Mouse (Mus musculus): ENCODE results near the gene Asb2. TPM values are rescaled to one million over a fixed set of nuclear protein-coding genes. Genes with fewer than 3 reads are reported as not detected.

The Asb2 gene
- total RNA-seq, 2 experiments from 2014 or later: 561 to 602 TPM

DNA sequence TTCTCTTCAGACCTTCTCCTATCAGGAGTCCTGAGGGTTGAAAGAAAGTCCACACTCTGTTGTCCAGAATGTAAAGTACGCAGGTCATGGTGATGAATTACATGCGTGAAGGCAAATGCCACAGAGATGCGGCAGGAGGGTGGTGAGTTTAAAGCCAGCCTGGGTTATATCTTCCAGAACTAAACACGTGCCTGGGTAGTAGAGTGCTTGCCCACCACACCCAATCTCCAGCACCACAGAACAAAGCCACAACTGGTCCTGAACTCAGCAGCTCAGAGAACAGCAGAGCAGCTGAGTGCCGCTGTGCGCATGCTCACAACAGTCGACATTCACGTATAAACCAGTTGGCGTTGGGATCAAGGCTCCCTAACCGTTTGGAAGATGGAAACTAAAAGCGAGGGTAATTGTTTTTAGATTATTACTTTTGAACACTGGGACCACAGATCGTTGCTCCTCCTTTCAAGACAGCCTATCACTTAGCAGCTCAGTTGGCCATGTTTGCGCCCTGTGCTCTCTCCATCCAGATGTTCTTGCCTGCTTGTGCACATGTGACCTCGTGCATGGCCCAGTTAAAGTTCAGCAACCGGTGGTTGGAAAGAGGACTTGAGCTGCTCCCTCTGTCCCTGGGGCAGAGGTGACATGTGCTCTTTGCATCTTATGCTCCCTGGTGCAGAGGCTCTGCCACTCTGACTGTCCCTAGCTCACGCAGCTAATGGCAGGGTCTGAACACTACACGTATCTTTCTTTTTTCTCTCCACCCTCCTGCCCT, 5.9 kb upstream of the Asb2 start:
- DNase-seq: peak; percentile 62 to 75

- peak in 1 of 2 experiments; percentile 24 for DNase-seq
Measured at GRCm38 (mm10) chr12:103360812-103361211, 5.0 kb upstream of the Asb2 start.

DNA sequence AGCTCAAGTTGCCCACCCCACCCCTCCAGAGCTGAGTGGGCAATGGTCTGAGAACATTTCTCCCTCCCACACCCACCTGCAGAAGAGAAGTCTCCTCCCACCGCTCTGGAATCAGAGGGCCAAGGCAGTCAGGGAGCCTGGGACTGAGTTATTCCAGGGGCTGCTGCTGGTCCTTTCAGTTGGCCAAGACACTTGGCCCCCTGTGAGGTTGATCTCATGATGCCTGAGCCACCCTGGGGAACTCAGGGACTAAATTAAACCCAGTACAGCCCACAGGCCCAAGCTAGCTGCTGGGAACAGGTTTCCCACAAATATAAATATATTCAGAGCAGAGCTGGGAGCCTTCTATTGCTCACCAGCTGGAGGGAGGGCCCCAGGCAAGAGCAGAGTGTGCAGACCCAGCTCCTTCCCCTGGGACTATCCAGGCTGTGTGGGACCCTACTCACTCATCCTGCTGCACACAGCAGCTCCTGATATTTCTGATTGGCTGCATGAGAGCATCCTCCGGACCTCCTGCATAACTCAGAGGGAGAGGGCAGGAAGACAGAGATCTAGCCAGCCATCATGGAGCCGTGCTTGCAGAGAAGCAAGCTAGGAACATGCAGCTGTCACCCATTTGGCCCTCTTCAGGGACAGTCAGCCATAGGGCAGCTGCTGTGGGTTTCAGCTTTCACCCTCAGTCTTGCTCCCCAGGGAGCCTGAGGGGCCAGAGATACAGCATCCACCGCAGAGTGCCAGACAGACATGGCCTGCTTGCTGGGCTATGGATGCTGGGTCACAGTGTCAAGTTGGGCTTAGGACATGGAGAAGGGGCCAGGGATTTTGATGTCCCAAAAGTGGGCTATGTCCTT, 3.4 kb upstream of the Asb2 start:
- DNase-seq: peak; percentile 55

DNA sequence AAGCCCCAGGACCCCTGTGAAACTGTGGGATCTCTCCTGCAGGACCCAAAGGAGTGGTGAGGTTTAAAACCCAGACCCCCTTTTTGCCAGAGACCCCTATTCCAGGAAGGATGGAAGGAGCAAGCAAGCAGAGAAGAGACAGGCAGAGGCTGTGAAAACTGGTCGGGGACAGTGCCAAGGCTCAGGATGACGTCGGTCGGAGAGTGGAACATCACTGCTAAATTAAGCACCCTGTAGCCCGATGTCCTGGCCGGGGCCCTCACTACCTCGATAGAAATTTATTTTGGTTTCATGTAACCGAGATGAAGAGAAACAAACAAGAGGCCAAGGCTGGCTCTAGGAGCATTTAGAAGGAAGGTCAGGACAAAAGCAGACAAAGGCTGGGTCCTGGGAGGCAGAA, 2.4 kb upstream of the Asb2 start:
- peak; percentile 83 to 87 for DNase-seq

DNA sequence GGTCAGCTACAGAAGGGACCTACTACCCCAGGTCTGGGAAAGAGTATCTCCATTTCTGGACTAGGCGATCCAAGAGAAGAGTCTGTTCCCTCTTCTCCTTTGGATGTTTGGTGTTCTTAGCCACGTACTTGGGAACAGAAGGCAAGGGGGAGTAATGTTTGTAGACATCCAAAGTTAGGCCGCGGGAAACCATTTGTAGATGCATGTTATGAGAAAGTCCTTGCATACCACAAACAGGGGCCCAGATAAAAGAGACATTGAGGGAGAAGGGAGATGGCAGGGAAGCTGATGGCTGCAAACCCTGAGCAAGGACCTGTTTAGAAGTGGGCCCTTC, 581 bp upstream of the Asb2 start:
- DNase-seq: no peak

GRCm38 (mm10) chr12:103353538-103353937, 2.3 kb downstream of the Asb2 start:
- peak; percentile 80 to 89 for DNase-seq

DNA sequence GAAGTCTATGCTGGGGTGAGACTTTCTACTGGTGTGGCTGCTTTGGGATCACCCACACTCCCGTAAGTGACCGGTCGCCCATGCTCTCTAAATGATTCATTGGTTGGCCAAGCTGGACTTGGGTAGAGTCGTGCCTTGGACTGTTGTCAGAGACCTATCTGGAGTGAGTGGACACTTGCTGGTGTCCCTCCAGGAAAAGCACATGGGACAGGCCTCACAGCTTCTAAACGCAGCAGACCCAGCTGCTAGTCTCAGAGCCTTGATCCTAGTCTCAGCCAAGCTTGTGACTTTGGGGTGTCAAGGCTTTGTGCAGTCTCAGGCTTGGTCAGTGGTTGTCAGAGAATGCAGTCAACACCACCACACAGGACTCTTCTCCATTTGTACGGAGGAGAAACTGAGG, 3.1 kb downstream of the Asb2 start:
- DNase-seq: peak; percentile 77 to 86

DNA sequence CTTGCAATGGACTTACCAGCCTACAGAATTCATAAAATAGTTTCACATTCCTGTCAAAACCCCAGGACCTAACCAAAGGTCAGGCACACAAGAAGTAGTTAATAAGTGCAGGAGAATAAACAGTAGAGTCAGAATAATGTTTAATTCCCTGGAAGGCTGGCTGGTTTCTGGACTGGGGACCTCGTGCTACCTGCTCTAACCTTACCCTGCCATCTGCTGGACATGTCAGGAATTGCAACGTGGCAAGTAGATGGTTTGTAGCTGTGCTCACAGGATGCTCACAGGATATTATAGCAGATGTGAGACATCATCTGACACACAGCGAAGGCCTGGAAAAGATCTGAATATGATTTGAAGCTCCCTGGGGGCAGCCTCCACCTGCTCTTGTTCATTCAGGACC, 7.3 kb downstream of the Asb2 start:
- DNase-seq: peak; percentile 80 to 94

- DNase-seq: no peak
Measured at GRCm38 (mm10) chr12:103347406-103347805, 8.4 kb downstream of the Asb2 start.

DNA sequence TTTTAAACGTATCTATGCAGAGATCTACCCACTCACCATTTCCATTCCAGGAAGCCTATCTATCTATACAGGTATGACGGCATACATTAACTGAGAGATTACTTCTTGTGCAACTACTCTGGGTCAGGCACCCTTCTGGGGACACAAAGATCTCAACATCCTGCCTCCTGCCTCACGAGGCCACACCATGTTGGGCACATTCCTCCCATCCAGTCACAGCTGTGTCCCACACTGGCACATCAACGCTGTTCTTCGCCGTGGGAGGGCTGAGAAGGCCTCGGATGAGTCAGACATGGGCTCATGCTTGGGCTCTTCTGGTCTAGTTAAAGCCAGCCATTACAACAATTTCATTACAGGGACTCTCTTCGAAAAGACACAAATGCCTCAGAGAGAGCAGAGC, 8.9 kb downstream of the Asb2 start:
- no peak for DNase-seq

GRCm38 (mm10) chr12:103344934-103345333, 10.9 kb downstream of the Asb2 start:
- DNase-seq: no peak

- DNase-seq: peak in 1 of 2 experiments; percentile 70
Measured at GRCm38 (mm10) chr12:103343456-103343855, 12.3 kb downstream of the Asb2 start.

DNA sequence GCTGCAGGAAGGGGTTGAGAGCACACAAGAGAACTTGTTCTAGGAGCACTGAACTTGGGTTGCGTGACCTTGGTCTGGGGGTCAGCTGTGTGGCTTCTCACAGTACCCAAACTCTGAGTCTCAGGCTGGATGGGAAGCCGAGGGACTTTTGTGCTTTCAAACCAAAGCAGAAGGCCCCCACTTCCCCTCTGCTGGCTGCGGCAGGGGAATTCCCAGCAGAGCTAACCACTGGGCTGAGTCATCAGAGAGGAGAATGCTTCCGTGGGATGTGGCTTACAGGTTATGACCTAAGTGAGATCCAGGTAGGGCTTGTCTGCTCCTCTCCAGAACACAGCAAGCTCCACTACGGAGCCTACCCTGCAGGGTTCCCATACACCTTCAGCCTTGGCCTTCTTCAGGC, 14.6 kb downstream of the Asb2 start:
- DNase-seq: peak in 1 of 2 experiments; percentile 64

DNA sequence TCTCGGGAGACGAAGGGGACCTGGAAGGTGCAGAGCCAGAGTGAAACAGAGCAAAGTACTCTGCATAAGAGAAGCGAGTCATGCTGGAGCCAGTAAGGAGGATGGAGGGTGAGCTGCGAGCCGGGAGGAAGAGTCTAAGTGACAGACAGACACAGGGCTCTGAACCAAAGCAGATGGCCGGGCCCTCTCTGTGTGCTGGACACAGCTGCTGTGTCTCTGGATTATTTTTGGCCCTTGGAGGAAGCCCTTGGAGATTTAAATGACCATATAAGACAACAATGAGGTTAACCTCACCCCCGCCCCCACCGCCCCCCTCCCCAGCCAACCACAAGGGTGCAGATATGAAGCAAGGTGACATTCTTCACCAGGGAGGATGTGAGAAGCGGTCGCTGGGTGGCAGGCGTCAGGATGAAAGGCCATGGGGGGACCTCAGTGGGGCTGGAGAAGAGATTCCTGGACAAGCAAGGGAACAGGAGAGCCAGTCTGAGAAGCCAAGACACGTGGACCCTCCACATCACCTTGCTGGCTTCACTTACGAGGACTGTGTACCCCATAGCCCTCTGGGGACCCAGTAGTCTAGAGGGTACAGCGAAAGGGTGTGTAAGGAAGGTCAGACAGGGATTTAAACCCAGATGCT, 17.5 kb downstream of the Asb2 start:
- peak; percentile 51 to 72 for DNase-seq

GRCm38 (mm10) chr12:103336766-103337165, 19.0 kb downstream of the Asb2 start:
- peak in 1 of 2 experiments; percentile 60 for DNase-seq

DNA sequence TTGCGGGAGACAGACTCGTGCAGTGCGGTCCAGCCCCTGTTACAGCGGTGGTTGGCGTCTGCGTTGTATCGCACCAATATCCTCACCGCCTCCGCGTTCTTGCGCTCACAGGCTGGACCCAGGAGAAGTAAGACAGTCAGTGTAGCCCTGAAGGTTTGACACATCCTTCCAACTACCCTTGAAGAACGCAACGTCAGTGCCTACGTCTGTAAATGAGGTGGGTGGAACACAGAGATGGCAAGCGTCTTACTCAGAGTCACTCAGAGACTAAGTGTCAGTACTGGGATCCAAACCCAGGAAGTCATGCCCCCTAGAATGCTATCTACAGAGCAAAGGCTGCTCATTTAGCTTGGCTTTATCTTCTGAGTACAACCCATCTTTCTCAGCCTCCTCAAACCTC, 22.4 kb downstream of the Asb2 start:
- no peak for DNase-seq

DNA sequence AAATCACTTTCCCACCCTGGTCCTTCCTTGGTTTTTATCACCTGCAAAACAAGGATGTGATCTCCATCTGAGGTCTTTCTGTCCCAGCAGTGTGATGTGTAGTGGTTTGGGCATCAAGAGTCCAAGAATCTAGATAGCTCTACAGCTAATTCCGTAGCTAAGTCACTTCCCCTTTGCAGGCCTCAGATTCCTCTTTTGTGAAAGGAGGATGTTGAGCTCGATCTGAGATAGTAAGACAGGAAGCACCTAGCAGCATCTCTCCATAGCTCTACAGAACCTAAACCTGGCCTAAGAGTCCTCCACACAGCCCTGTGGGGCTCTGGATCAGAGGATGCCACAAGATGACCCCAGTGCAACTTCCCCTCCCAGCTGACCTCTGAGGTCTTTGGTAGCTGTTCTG, 22.9 kb downstream of the Asb2 start:
- no peak for DNase-seq

GRCm38 (mm10) chr12:103331491-103331890, 24.3 kb downstream of the Asb2 start:
- no peak for DNase-seq

DNA sequence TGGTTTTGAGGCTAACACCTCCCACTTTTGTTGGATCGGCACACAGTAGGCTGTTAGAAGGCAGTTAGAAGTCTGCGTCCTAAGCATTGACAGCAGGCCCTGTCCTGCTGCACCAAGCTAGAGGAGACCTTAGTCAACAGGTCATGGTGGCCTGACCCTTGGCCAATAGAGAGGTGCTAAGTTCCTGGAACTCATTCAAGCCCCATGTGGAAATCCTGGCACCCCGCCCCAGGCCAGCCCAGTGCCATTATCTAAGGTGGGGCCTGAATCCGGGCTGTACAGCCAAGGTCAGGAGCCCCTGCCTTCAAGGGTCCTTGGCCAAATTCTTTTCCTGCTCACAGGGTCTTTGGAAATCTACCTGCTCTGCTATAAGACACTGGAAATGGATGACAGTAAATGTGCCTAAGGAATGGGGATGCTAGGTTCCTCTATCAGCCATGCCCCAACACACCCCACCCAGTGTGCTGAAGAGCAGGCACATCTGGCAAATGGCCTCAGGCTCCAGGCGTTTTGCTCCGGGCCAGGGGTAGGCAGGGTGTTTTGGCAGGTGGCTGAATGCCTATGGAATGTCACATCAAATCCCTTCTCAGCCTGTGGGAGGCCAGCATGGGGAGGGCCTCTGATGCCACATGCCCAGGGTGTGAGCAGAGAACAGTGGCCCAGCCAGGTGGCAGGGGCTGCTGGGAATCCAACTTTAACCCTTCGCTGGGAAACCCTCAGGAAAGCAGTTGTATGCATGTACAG, 27.2 kb downstream of the Asb2 start:
- peak; percentile 78 to 80 for DNase-seq

GRCm38 (mm10) chr12:103327107-103327506, 28.7 kb downstream of the Asb2 start:
- DNase-seq: peak; percentile 59 to 74

- peak in 1 of 2 experiments; percentile 13 for DNase-seq
Measured at GRCm38 (mm10) chr12:103326569-103326968, 29.2 kb downstream of the Asb2 start.
